ENCODE assay signal across 22 mouse cellular contexts in genomic region chr13:72445336-72445735, GRCm38 (mm10).
DNase-seq lines count a peak whose midpoint lies in the region.
"Had no signal": no experiment of that assay in that cellular context is flagged by ENCODE, and none has a peak within 500 bp of the region (broad histone marks: within the 10 kb centered on the region; RNA-seq: fewer than 3 reads in every experiment).

No protein-coding gene starts in this region.

- WGBS in heart, embryonic 10.5 days, result 67% methylated on average over 3 of the region's 3 CpGs

- H3K4me1 ChIP-seq in heart, embryonic 10.5 days, result no peaks in the 10 kb centered on the region
- H3K4me1 ChIP-seq: embryonic facial prominence, embryonic 10.5 days; embryonic facial prominence, embryonic 12.5 days; forebrain, embryonic 13.5 days; forebrain, embryonic 15.5 days had no signal

- no peaks in the 10 kb centered on the region for H3K27me3 ChIP-seq in heart, embryonic 10.5 days (ENCODE audit: insufficient read depth, poor library complexity, severe bottlenecking)
- H3K27me3 ChIP-seq: CH12.LX; embryonic facial prominence, embryonic 12.5 days; forebrain, embryonic 13.5 days; forebrain, embryonic 15.5 days; Patski had no signal

- H3K36me3 ChIP-seq in heart, embryonic 10.5 days, result no peaks in the 10 kb centered on the region
- H3K36me3 ChIP-seq: embryonic facial prominence, embryonic 10.5 days; embryonic facial prominence, embryonic 12.5 days; forebrain, embryonic 15.5 days; G1E had no signal

- DNase-seq in heart, adult 11 months, result peak; percentile 18
- no peak for DNase-seq in heart, embryonic 10.5 days (ENCODE audit: low spot score)
- peak; percentile 9 to 41 for DNase-seq in kidney, adult 8-10 months
- DNase-seq in kidney, adult 18-20 months, result no peak
- DNase-seq in kidney, postnatal 36 days, result peak; percentile 17 to 32
- no peak for DNase-seq in kidney, postnatal 4 days
- DNase-seq: adrenal gland, adult 8-10 months; adrenal gland, postnatal 14 days; adrenal gland, postnatal 36 days; B cell, adult 2 months; cerebellum, adult 11-12 months; cerebellum, adult 2 months; cerebellum, adult 9-10 months; cerebellum, postnatal 10 days; cerebellum, postnatal 25 days had no signal

- no peak overlapping the region for H3K4me3 ChIP-seq in heart, embryonic 10.5 days
- H3K4me3 ChIP-seq: embryonic facial prominence, embryonic 10.5 days; embryonic facial prominence, embryonic 12.5 days; forebrain, embryonic 13.5 days; forebrain, embryonic 15.5 days had no signal

- H3K9me3 ChIP-seq in heart, embryonic 10.5 days, result no peaks in the 10 kb centered on the region
- H3K9me3 ChIP-seq: embryonic facial prominence, embryonic 10.5 days; embryonic facial prominence, embryonic 12.5 days; forebrain, embryonic 13.5 days; forebrain, embryonic 15.5 days had no signal

- no peak overlapping the region for H3K27ac ChIP-seq in heart, embryonic 10.5 days
- H3K27ac ChIP-seq: embryonic facial prominence, embryonic 10.5 days; embryonic facial prominence, embryonic 12.5 days; forebrain, embryonic 13.5 days; forebrain, embryonic 15.5 days had no signal

Comparison
In these comparisons a context has a peak if more than half of its experiments do, and no peak if none do; other contexts are left out.
1. DNase-seq: peak in heart, adult 11 months (single experiment), kidney, adult 8-10 months (2 of 2) and kidney, postnatal 36 days (2 of 2); none in heart, embryonic 10.5 days (single experiment), kidney, adult 18-20 months (single experiment) and kidney, postnatal 4 days (0 of 2).